In genomic region chr2:82054446-82054845, GRCm38 (mm10) we compare ENCODE assay signal across 8 mouse cellular contexts. TPM values are rescaled to one million over a fixed set of nuclear protein-coding genes. Genes with fewer than 3 reads are reported as not detected.
DNase-seq lines count a peak whose midpoint lies in the region; ATAC-seq lines count a peak whose summit lies in the region.
"Had no signal": no experiment of that assay in that cellular context is flagged by ENCODE, and none has a peak within 500 bp of the region (broad histone marks: within the 10 kb centered on the region; RNA-seq: fewer than 3 reads in every experiment).

No protein-coding gene starts in this region.

- H3K4me2 ChIP-seq in forebrain, embryonic 11.5 days (ENCODE audit: low read depth, low read length, severe bottlenecking) = peak overlapping the region; percentile 93
- peak overlapping the region; percentile 73 for H3K4me2 ChIP-seq in hindbrain, embryonic 13.5 days
- H3K4me2 ChIP-seq in neural tube, embryonic 13.5 days = peak overlapping the region; percentile 66

- peak; percentile 18 for DNase-seq in layer of hippocampus, adult 9-11 months
- no peak for DNase-seq in layer of hippocampus, postnatal 10 days (ENCODE audit: low spot score in 2 of 2)
- DNase-seq in forebrain, embryonic 11.5 days (ENCODE audit: low spot score) = no peak
- no peak for DNase-seq in thymus, postnatal 36 days

- no peaks in the 10 kb centered on the region for H3K9me3 ChIP-seq in forebrain, embryonic 11.5 days (ENCODE audit: control insufficient read depth, low read length)
- H3K9me3 ChIP-seq in hindbrain, embryonic 13.5 days = no peaks in the 10 kb centered on the region
- H3K9me3 ChIP-seq in neural tube, embryonic 13.5 days = no peaks in the 10 kb centered on the region

- no peak overlapping the region for H3K9ac ChIP-seq in forebrain, embryonic 11.5 days (ENCODE audit: low read length)
- H3K9ac ChIP-seq in hindbrain, embryonic 13.5 days = peak overlapping the region; percentile 90
- H3K9ac ChIP-seq in neural tube, embryonic 13.5 days = peak overlapping the region; percentile 91

- no peaks in the 10 kb centered on the region for H3K36me3 ChIP-seq in forebrain, embryonic 11.5 days (ENCODE audit: control insufficient read depth, insufficient read depth, low read length)
- H3K36me3 ChIP-seq in hindbrain, embryonic 13.5 days = no peaks in the 10 kb centered on the region
- H3K36me3 ChIP-seq in neural tube, embryonic 13.5 days = no peaks in the 10 kb centered on the region

- peaks cover 3% of the 10 kb centered on the region; the same call in 1 of the 2 replicates for H3K4me1 ChIP-seq in forebrain, embryonic 11.5 days (replicated peaks; ENCODE audit: control insufficient read depth, insufficient read depth, low read length)
- H3K4me1 ChIP-seq in hindbrain, embryonic 13.5 days (replicated peaks) = peaks cover 17% of the 10 kb centered on the region
- H3K4me1 ChIP-seq in neural tube, embryonic 13.5 days (replicated peaks) = peaks cover 21% of the 10 kb centered on the region

- H3K27me3 ChIP-seq in forebrain, embryonic 11.5 days (ENCODE audit: control insufficient read depth, insufficient read depth, low read length) = peaks cover 14% of the 10 kb centered on the region
- no peaks in the 10 kb centered on the region for H3K27me3 ChIP-seq in hindbrain, embryonic 13.5 days
- H3K27me3 ChIP-seq in neural tube, embryonic 13.5 days = no peaks in the 10 kb centered on the region; the same call in 1 of the 2 replicates

- H3K27ac ChIP-seq in forebrain, embryonic 11.5 days (ENCODE audit: low read depth, low read length) = no peak overlapping the region
- peak overlapping the region; percentile 96; the same call in 1 of the 2 replicates for H3K27ac ChIP-seq in hindbrain, embryonic 13.5 days
- H3K27ac ChIP-seq in neural tube, embryonic 13.5 days (replicated peaks) = peak overlapping the region; percentile 97; the same call in 1 of the 2 replicates

- H3K4me3 ChIP-seq in forebrain, embryonic 11.5 days (ENCODE audit: low read depth, low read length) = peak overlapping the region; percentile 70; the same call in 1 of the 2 replicates
- H3K4me3 ChIP-seq in hindbrain, embryonic 13.5 days = peak overlapping the region; percentile 82
- H3K4me3 ChIP-seq in neural tube, embryonic 13.5 days = peak overlapping the region; percentile 74

- WGBS in forebrain, embryonic 11.5 days = 52% methylated on average over 4 of the region's 4 CpGs
- 52% methylated on average over 4 of the region's 4 CpGs for WGBS in hindbrain, embryonic 13.5 days
- WGBS in neural tube, embryonic 13.5 days = 51% methylated on average over 4 of the region's 4 CpGs

- no peak for ATAC-seq in forebrain, embryonic 11.5 days (replicated peaks; ENCODE audit: low FRiP score)
- ATAC-seq in hindbrain, embryonic 13.5 days (ENCODE audit: low FRiP score) = no peak
- ATAC-seq in neural tube, embryonic 13.5 days (ENCODE audit: low read depth) = no peak
- ATAC-seq in megakaryocyte-erythroid progenitor cell, adult 5-6 weeks (replicated peaks; ENCODE audit: low FRiP score, low TSS enrichment, poor library complexity, severe bottlenecking) = no peak

RNA-seq across cellular contexts. Expression of gene Zfp804a, which starts 1.4 kb away (rescaled TPM):
- 10 to 100 TPM; 22.6 to 24.0 TPM for total RNA-seq in layer of hippocampus, postnatal 10 days (2021)
- polyA plus RNA-seq in forebrain, embryonic 11.5 days (2014; fragmentation: Nextera tagmentation; extraction: Ambion mirVana) = 0.51 and 0.73 TPM in 2 replicates
- 11.4 and 11.9 TPM in 2 replicates for polyA plus RNA-seq in hindbrain, embryonic 13.5 days (2015; fragmentation: Nextera tagmentation; extraction: Ambion mirVana)
- polyA plus RNA-seq in neural tube, embryonic 13.5 days (2015; fragmentation: Nextera tagmentation; extraction: Ambion mirVana) = 9.2 and 10.9 TPM in 2 replicates
- total RNA-seq in megakaryocyte-erythroid progenitor cell, adult 5-6 weeks (2014; fragmentation: Nextera tagmentation) = not detected in 2 replicates
- total RNA-seq in megakaryocyte-erythroid progenitor cell, adult 5-6 weeks (2017) = not detected in 2 replicates
- total RNA-seq: hematopoietic stem cell, adult 5-6 weeks had no signal
